Mouse (Mus musculus) limb, embryonic 14.5 days (tissue): ENCODE data around the gene 2510009E07Rik. TPM values are rescaled to one million over a fixed set of nuclear protein-coding genes. Genes with fewer than 3 reads are reported as not detected.

Experiments
- ATAC-seq: fragments of 200-750 bp; cut with Nextera tagmentation; 2 replicates; pipeline ENCODE4 v1.8.0; 2017; ENCODE audit warnings: low read depth, moderate number of reproducible peaks, moderate TSS enrichment; ENCODE audit not compliant: low FRiP score
- DNase-seq: peaks from one replicate; pipeline ENCODE4 v3.0.0-alpha.2; 2015; ENCODE audit warnings: low spot score
- H3K27ac ChIP-seq: fragments of 300-500 bp; sonication (generic); replicated peaks from 2 replicates; pipeline ENCODE4 v1.5.1; 2014; ENCODE audit warnings: low read depth, mild to moderate bottlenecking, low read length, moderate library complexity, mixed read lengths
- H3K27me3 ChIP-seq: fragments of 300-500 bp; sonication (generic); 2 replicates; pipeline ENCODE4 v1.6.1; 2014; ENCODE audit warnings: low read length, mixed read lengths; ENCODE audit not compliant: control insufficient read depth, insufficient read depth
- H3K36me3 ChIP-seq: fragments of 300-500 bp; sonication (generic); 2 replicates; pipeline ENCODE4 v1.6.1; 2014; ENCODE audit warnings: mild to moderate bottlenecking, low read length, moderate library complexity, mixed read lengths; ENCODE audit not compliant: control insufficient read depth, insufficient read depth
- H3K4me1 ChIP-seq: fragments of 300-500 bp; sonication (generic); 2 replicates; pipeline ENCODE4 v1.6.1; 2014; ENCODE audit warnings: antibody characterized with exemption, low read length, mixed read lengths; ENCODE audit not compliant: control insufficient read depth, insufficient read depth
- H3K4me2 ChIP-seq: fragments of 300-500 bp; sonication (generic); replicated peaks from 2 replicates; pipeline ENCODE4 v1.6.1; 2014; ENCODE audit warnings: low read depth, mild to moderate bottlenecking, low read length, moderate library complexity; ENCODE audit not compliant: severe bottlenecking
- H3K4me3 ChIP-seq: fragments of 300-500 bp; sonication (generic); replicated peaks from 2 replicates; pipeline ENCODE4 v1.5.1; 2014; ENCODE audit warnings: low read length
- H3K9ac ChIP-seq: fragments of 300-500 bp; sonication (generic); 2 replicates; pipeline ENCODE4 v1.6.1; 2014; ENCODE audit warnings: mild to moderate bottlenecking, low read depth, low read length, moderate library complexity; ENCODE audit not compliant: severe bottlenecking
- H3K9me3 ChIP-seq: fragments of 300-500 bp; sonication (generic); 2 replicates; pipeline ENCODE4 v1.6.1; 2016; ENCODE audit warnings: low read length; ENCODE audit not compliant: control insufficient read depth
- POLR2A ChIP-seq: fragments of 200-500 bp; IDR thresholded peaks from 2 replicates; pipeline ENCODE4 v1.8.0; 2012; ENCODE audit warnings: inconsistent platforms, mild to moderate bottlenecking, moderate library complexity, borderline replicate concordance; ENCODE audit not compliant: insufficient read depth, insufficient read length; ENCODE audit errors: extremely low read depth
- WGBS: fragments of 180-500 bp; shearing (Covaris S2); extraction: QIAGEN DNeasy Blood & Tissue Kit; methylation state at CpG from one replicate; pipeline ENCODE4 v1.1.7; 2014; 5-methylcytosine and 5-hydroxymethylcytosine counted together
- polyA plus RNA-seq, 2 experiments: library from polyadenylated mRNA; depleted of rRNA in 1 of 2; stranded (reverse) in 1 of 2; unstranded in 1 of 2; fragments of >200 nt; fragmentation: Nextera tagmentation in 1 of 2; extraction: Ambion mirVana in 1 of 2; gene quantifications; 2 replicates each; pipeline versions ENCODE4 v1.2.1 to v1.2.3; 2012 to 2014

2510009E07Rik gene
- polyA plus RNA-seq, 2 experiments: 23.6 to 26.3 TPM

GRCm38 (mm10) chr16:21714516-21714915 lies 20.1 kb upstream of the 2510009E07Rik start:
- DNase-seq: no peak
- H3K27ac ChIP-seq: no peak overlapping the region
- H3K4me2 ChIP-seq: no peak overlapping the region
- no peak overlapping the region for H3K9ac ChIP-seq
- no peak for TF ChIP-seq POLR2A
- H3K36me3 ChIP-seq: no peaks in the 10 kb centered on the region
- WGBS: 84% methylated on average over 10 of the region's 10 CpGs
- no peaks in the 10 kb centered on the region for H3K4me1 ChIP-seq
- no peaks in the 10 kb centered on the region for H3K27me3 ChIP-seq
- no peak for ATAC-seq
- no peaks in the 10 kb centered on the region for H3K9me3 ChIP-seq
- H3K4me3 ChIP-seq: no peak overlapping the region

- 18% methylated on average over 2 of the region's 2 CpGs for WGBS
Measured at GRCm38 (mm10) chr16:21710321-21710720, 15.9 kb upstream of the 2510009E07Rik start.

GRCm38 (mm10) chr16:21704691-21705090 lies 10.2 kb upstream of the 2510009E07Rik start:
- no peak overlapping the region for H3K4me3 ChIP-seq
- no peaks in the 10 kb centered on the region for H3K27me3 ChIP-seq
- DNase-seq: no peak
- H3K4me1 ChIP-seq: no peaks in the 10 kb centered on the region
- no peaks in the 10 kb centered on the region for H3K9me3 ChIP-seq
- TF ChIP-seq POLR2A: no peak
- WGBS: 46% methylated on average over 5 of the region's 5 CpGs
- no peak overlapping the region for H3K27ac ChIP-seq
- no peak overlapping the region for H3K4me2 ChIP-seq
- ATAC-seq: no peak
- H3K9ac ChIP-seq: no peak overlapping the region
- H3K36me3 ChIP-seq: no peaks in the 10 kb centered on the region

More at GRCm38 (mm10) chr16:21710321-21710720, 15.9 kb upstream of the 2510009E07Rik start:
- DNase-seq: no peak
- no peaks in the 10 kb centered on the region for H3K9me3 ChIP-seq
- no peak overlapping the region for H3K4me3 ChIP-seq
- H3K4me1 ChIP-seq: no peaks in the 10 kb centered on the region
- H3K9ac ChIP-seq: no peak overlapping the region
- ATAC-seq: no peak
- H3K4me2 ChIP-seq: no peak overlapping the region
- no peaks in the 10 kb centered on the region for H3K36me3 ChIP-seq
- no peaks in the 10 kb centered on the region for H3K27me3 ChIP-seq
- no peak overlapping the region for H3K27ac ChIP-seq
- no peak for TF ChIP-seq POLR2A

GRCm38 (mm10) chr16:21702314-21702690 lies 7.8 kb upstream of the 2510009E07Rik start:
- H3K9ac ChIP-seq: no peak overlapping the region
- WGBS: 14% methylated on average over 3 of the region's 3 CpGs
- no peak overlapping the region for H3K27ac ChIP-seq
- H3K4me2 ChIP-seq: no peak overlapping the region
- H3K4me3 ChIP-seq: no peak overlapping the region
- no peaks in the 10 kb centered on the region for H3K4me1 ChIP-seq
- H3K27me3 ChIP-seq: no peaks in the 10 kb centered on the region
- no peaks in the 10 kb centered on the region for H3K36me3 ChIP-seq
- TF ChIP-seq POLR2A: no peak
- ATAC-seq: no peak
- no peaks in the 10 kb centered on the region for H3K9me3 ChIP-seq
- DNase-seq: no peak

- no peaks in the 10 kb centered on the region for H3K4me1 ChIP-seq
- no peak for DNase-seq
- ATAC-seq: no peak
- no peak overlapping the region for H3K4me2 ChIP-seq
- H3K9ac ChIP-seq: no peak overlapping the region
- no peaks in the 10 kb centered on the region for H3K27me3 ChIP-seq
- WGBS: 31% methylated on average over 10 of the region's 10 CpGs
- no peak overlapping the region for H3K4me3 ChIP-seq
- no peak for TF ChIP-seq POLR2A
- no peak overlapping the region for H3K27ac ChIP-seq
- no peaks in the 10 kb centered on the region for H3K36me3 ChIP-seq
- H3K9me3 ChIP-seq: no peaks in the 10 kb centered on the region
Measured at GRCm38 (mm10) chr16:21701611-21702313, 7.3 kb upstream of the 2510009E07Rik start.
